Mouse (Mus musculus): ENCODE measurements at regions not wholly inside any gene's neighbourhood (a gene's known extent, or its start where the extent isn't known, plus 50 kb on each side); places are given as distances from the start of the nearest gene placed in this dataset.

GRCm38 (mm10) chr19:28190250-28190649 lies 179.3 kb upstream of the Rfx3 start:
- Histone ChIP-seq H3K27me3 (ENCODE audit: control insufficient read depth, insufficient read depth, low read length) (no peaks in the 10 kb centered on the region), H3K4me3 (ENCODE audit: insufficient read depth, low read depth, low read length) (no peak overlapping the region), H3K9ac (ENCODE audit: low read depth, low read length) (no peak overlapping the region), H3K36me3 (ENCODE audit: control insufficient read depth, insufficient read depth, low read length) (no peaks in the 10 kb centered on the region), H3K79me2 (ENCODE audit: control insufficient read depth, insufficient read depth, low read length) (no peaks in the 10 kb centered on the region), H3K4me1 (ENCODE audit: control insufficient read depth, insufficient read depth, low read length) (no peaks in the 10 kb centered on the region; the same call in 1 of the 2 replicates), H3K27ac (replicated peaks; ENCODE audit: insufficient read depth, low read depth, low read length) (no peak overlapping the region)
- TF ChIP-seq CTCF (IDR thresholded peaks at IDR 0.05; ENCODE audit: low read depth, low read length) (no peak), POLR2A (IDR thresholded peaks at IDR 0.05; ENCODE audit: extremely low read depth, insufficient read depth, low read length) (no peak)
- 91% methylated on average over 10 of the region's 10 CpGs for WGBS
- no peak for DNase-seq (ENCODE audit: extremely low read depth, low read depth, low spot score)

- no peak for DNase-seq (ENCODE audit: extremely low read depth, low read depth, low spot score)
- H3K4me3 ChIP-seq (ENCODE audit: insufficient read depth, low read depth, low read length), result no peak overlapping the region
- H3K27me3 ChIP-seq (ENCODE audit: control insufficient read depth, insufficient read depth, low read length), result no peaks in the 10 kb centered on the region
- TF ChIP-seq CTCF (IDR thresholded peaks at IDR 0.05; ENCODE audit: low read depth, low read length) (no peak), POLR2A (IDR thresholded peaks at IDR 0.05; ENCODE audit: extremely low read depth, insufficient read depth, low read length) (no peak)
- H3K9ac ChIP-seq (ENCODE audit: low read depth, low read length), result no peak overlapping the region
- WGBS, result 88% methylated on average over 6 of the region's 6 CpGs
- no peak overlapping the region for H3K27ac ChIP-seq (replicated peaks; ENCODE audit: insufficient read depth, low read depth, low read length)
- no peaks in the 10 kb centered on the region for H3K79me2 ChIP-seq (ENCODE audit: control insufficient read depth, insufficient read depth, low read length)
- H3K4me1 ChIP-seq (ENCODE audit: control insufficient read depth, insufficient read depth, low read length), result no peaks in the 10 kb centered on the region; the same call in 1 of the 2 replicates
- H3K36me3 ChIP-seq (ENCODE audit: control insufficient read depth, insufficient read depth, low read length), result no peaks in the 10 kb centered on the region
Measured at GRCm38 (mm10) chr19:28188363-28188762, 177.4 kb upstream of the Rfx3 start.

GRCm38 (mm10) chr19:28182411-28183182 lies 171.6 kb upstream of the Rfx3 start:
- whole genome bisulfite sequencing, result 64% methylated on average over 12 of the region's 12 CpGs
- TF ChIP-seq POLR2A (IDR thresholded peaks at IDR 0.05; ENCODE audit: extremely low read depth, insufficient read depth, low read length), result no peak
- H3K4me1 ChIP-seq (ENCODE audit: control insufficient read depth, insufficient read depth, low read length), result no peaks in the 10 kb centered on the region

GRCm38 (mm10) chr19:28181171-28181570 lies 170.2 kb upstream of the Rfx3 start:
- Histone ChIP-seq H3K79me2 (ENCODE audit: control insufficient read depth, insufficient read depth, low read length) (no peaks in the 10 kb centered on the region), H3K4me3 (ENCODE audit: insufficient read depth, low read depth, low read length) (no peak overlapping the region), H3K27ac (replicated peaks; ENCODE audit: insufficient read depth, low read depth, low read length) (no peak overlapping the region), H3K36me3 (ENCODE audit: control insufficient read depth, insufficient read depth, low read length) (no peaks in the 10 kb centered on the region), H3K27me3 (ENCODE audit: control insufficient read depth, insufficient read depth, low read length) (no peaks in the 10 kb centered on the region), H3K9ac (ENCODE audit: low read depth, low read length) (no peak overlapping the region), H3K4me1 (ENCODE audit: control insufficient read depth, insufficient read depth, low read length) (no peaks in the 10 kb centered on the region)
- TF ChIP-seq CTCF (IDR thresholded peaks at IDR 0.05; ENCODE audit: low read depth, low read length) (no peak), POLR2A (IDR thresholded peaks at IDR 0.05; ENCODE audit: extremely low read depth, insufficient read depth, low read length) (no peak)
- DNase-seq (ENCODE audit: extremely low read depth, low read depth, low spot score), result no peak
- WGBS, result 87% methylated on average over 2 of the region's 2 CpGs

More at GRCm38 (mm10) chr19:28182411-28183182, 171.6 kb upstream of the Rfx3 start:
- Histone ChIP-seq H3K4me3 (ENCODE audit: insufficient read depth, low read depth, low read length) (no peak overlapping the region), H3K79me2 (ENCODE audit: control insufficient read depth, insufficient read depth, low read length) (no peaks in the 10 kb centered on the region), H3K36me3 (ENCODE audit: control insufficient read depth, insufficient read depth, low read length) (no peaks in the 10 kb centered on the region), H3K9ac (ENCODE audit: low read depth, low read length) (no peak overlapping the region), H3K27me3 (ENCODE audit: control insufficient read depth, insufficient read depth, low read length) (no peaks in the 10 kb centered on the region), H3K27ac (replicated peaks; ENCODE audit: insufficient read depth, low read depth, low read length) (no peak overlapping the region)
- peak; percentile 32 for DNase-seq (ENCODE audit: extremely low read depth, low read depth, low spot score)

GRCm38 (mm10) chr19:28178114-28178513 lies 167.1 kb upstream of the Rfx3 start:
- Histone ChIP-seq H3K4me3 (ENCODE audit: insufficient read depth, low read depth, low read length) (no peak overlapping the region), H3K36me3 (ENCODE audit: control insufficient read depth, insufficient read depth, low read length) (no peaks in the 10 kb centered on the region), H3K27ac (replicated peaks; ENCODE audit: insufficient read depth, low read depth, low read length) (no peak overlapping the region), H3K4me1 (ENCODE audit: control insufficient read depth, insufficient read depth, low read length) (no peaks in the 10 kb centered on the region), H3K9ac (ENCODE audit: low read depth, low read length) (no peak overlapping the region), H3K79me2 (ENCODE audit: control insufficient read depth, insufficient read depth, low read length) (no peaks in the 10 kb centered on the region), H3K27me3 (ENCODE audit: control insufficient read depth, insufficient read depth, low read length) (no peaks in the 10 kb centered on the region)
- WGBS, result 79% methylated on average over 6 of the region's 6 CpGs
- no peak for DNase-seq (ENCODE audit: extremely low read depth, low read depth, low spot score)
- TF ChIP-seq CTCF (IDR thresholded peaks at IDR 0.05; ENCODE audit: low read depth, low read length) (no peak), POLR2A (IDR thresholded peaks at IDR 0.05; ENCODE audit: extremely low read depth, insufficient read depth, low read length) (no peak)

GRCm38 (mm10) chr19:28176821-28177220 lies 165.9 kb upstream of the Rfx3 start:
- DNase-seq (ENCODE audit: extremely low read depth, low read depth, low spot score), result no peak
- Histone ChIP-seq H3K36me3 (ENCODE audit: control insufficient read depth, insufficient read depth, low read length) (no peaks in the 10 kb centered on the region), H3K27me3 (ENCODE audit: control insufficient read depth, insufficient read depth, low read length) (no peaks in the 10 kb centered on the region), H3K27ac (replicated peaks; ENCODE audit: insufficient read depth, low read depth, low read length) (no peak overlapping the region), H3K4me3 (ENCODE audit: insufficient read depth, low read depth, low read length) (no peak overlapping the region), H3K79me2 (ENCODE audit: control insufficient read depth, insufficient read depth, low read length) (no peaks in the 10 kb centered on the region), H3K4me1 (ENCODE audit: control insufficient read depth, insufficient read depth, low read length) (no peaks in the 10 kb centered on the region), H3K9ac (ENCODE audit: low read depth, low read length) (no peak overlapping the region)
- TF ChIP-seq CTCF (IDR thresholded peaks at IDR 0.05; ENCODE audit: low read depth, low read length), result no peak
- no peak for TF ChIP-seq POLR2A (IDR thresholded peaks at IDR 0.05; ENCODE audit: extremely low read depth, insufficient read depth, low read length)
- WGBS, result 84% methylated on average over 6 of the region's 6 CpGs
